Comparison of ENCODE assay signal across 9 mouse cellular contexts in the genomic region with DNA sequence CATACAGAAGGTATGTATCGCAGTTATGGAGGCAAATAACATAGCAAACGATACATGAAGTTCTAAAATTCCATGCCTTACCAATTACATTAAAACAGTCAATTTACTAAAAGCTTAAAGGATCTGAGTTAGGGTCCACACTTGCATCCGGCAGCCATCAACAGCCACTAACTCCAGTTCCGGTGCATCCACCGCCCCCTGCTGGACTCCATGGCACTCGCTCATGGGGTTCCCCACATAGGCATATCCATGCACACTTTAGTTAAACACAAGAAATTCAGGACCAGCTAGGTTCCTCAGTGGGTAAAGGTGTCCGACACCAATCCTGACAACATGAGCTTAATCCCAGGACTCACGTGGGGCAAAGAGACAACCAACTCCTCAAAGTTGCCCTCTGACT. TPM values are rescaled to one million over a fixed set of nuclear protein-coding genes. Genes with fewer than 3 reads are reported as not detected.
DNase-seq lines count a peak whose midpoint lies in the region; ATAC-seq and TF ChIP-seq lines count a peak whose summit lies in the region.
"Had no signal": no experiment of that assay in that cellular context is flagged by ENCODE, and none has a peak within 500 bp of the region (broad histone marks: within the 10 kb centered on the region; RNA-seq: fewer than 3 reads in every experiment).

No protein-coding gene starts in this region.

- H3K27ac ChIP-seq in forebrain, embryonic 14.5 days (ENCODE audit: low read depth, low read length): no peak overlapping the region
- no peak overlapping the region for H3K27ac ChIP-seq in limb, embryonic 11.5 days (replicated peaks; ENCODE audit: low read depth, low read length)
- H3K27ac ChIP-seq in small intestine, adult 2 months (ENCODE audit: insufficient read depth, low read depth, low read length): no peak overlapping the region
- H3K27ac ChIP-seq: midbrain, embryonic 12.5 days had no signal

- H3K9ac ChIP-seq in forebrain, embryonic 14.5 days (ENCODE audit: low read length): no peak overlapping the region
- no peak overlapping the region for H3K9ac ChIP-seq in limb, embryonic 11.5 days (ENCODE audit: low read length)
- H3K9ac ChIP-seq: midbrain, embryonic 12.5 days had no signal

- TF ChIP-seq POLR2A in small intestine, adult 2 months (IDR thresholded peaks at IDR 0.05; ENCODE audit: low read depth, low read length): no peak

- peak; percentile 72 for TF ChIP-seq CTCF in small intestine, adult 2 months (IDR thresholded peaks at IDR 0.05; ENCODE audit: extremely low read depth, insufficient read length, insufficient replicate concordance, low read depth, low read length)

- WGBS in forebrain, embryonic 14.5 days: 51% methylated on average over 8 of the region's 8 CpGs
- WGBS in limb, embryonic 11.5 days: 54% methylated on average over 8 of the region's 8 CpGs
- 73% methylated on average over 8 of the region's 8 CpGs for WGBS in small intestine, adult 2 months

- no peak overlapping the region for H3K4me2 ChIP-seq in forebrain, embryonic 14.5 days (ENCODE audit: low read length)
- H3K4me2 ChIP-seq in limb, embryonic 11.5 days (ENCODE audit: low read depth, severe bottlenecking): no peak overlapping the region
- H3K4me2 ChIP-seq: midbrain, embryonic 12.5 days had no signal

- H3K9me3 ChIP-seq in forebrain, embryonic 14.5 days (replicated peaks; ENCODE audit: control insufficient read depth, low read length): no peaks in the 10 kb centered on the region
- no peaks in the 10 kb centered on the region for H3K9me3 ChIP-seq in limb, embryonic 11.5 days (ENCODE audit: control insufficient read depth, low read length)
- H3K9me3 ChIP-seq: midbrain, embryonic 12.5 days had no signal

- no peaks in the 10 kb centered on the region for H3K4me1 ChIP-seq in forebrain, embryonic 14.5 days (ENCODE audit: control insufficient read depth, insufficient read depth, low read length)
- H3K4me1 ChIP-seq in limb, embryonic 11.5 days (ENCODE audit: control insufficient read depth, insufficient read depth, low read length): no peaks in the 10 kb centered on the region
- peaks cover 11% of the 10 kb centered on the region; the same call in 1 of the 2 replicates for H3K4me1 ChIP-seq in small intestine, adult 2 months (ENCODE audit: control insufficient read depth, insufficient read depth, insufficient read length, low read length)

- peak; percentile 72 for DNase-seq in CD4-positive, CD25-positive, alpha-beta regulatory T cell, adult 2 months (ENCODE audit: low read depth, low spot score)
- peak; percentile 30 to 37 for DNase-seq in left cerebral cortex, postnatal 14 days (ENCODE audit: low spot score in 2 of 2)
- DNase-seq in left cerebral cortex, adult 11 months (ENCODE audit: low spot score): no peak
- DNase-seq in adrenal gland, adult 18-20 months (ENCODE audit: low spot score in 2 of 2): peak; percentile 44 to 58
- peak; percentile 60 for DNase-seq in forebrain, embryonic 14.5 days (ENCODE audit: low spot score)
- DNase-seq in limb, embryonic 11.5 days (ENCODE audit: low spot score): peak; percentile 79

- H3K27me3 ChIP-seq in forebrain, embryonic 14.5 days (replicated peaks; ENCODE audit: control insufficient read depth, insufficient read depth, low read length): no peaks in the 10 kb centered on the region
- no peaks in the 10 kb centered on the region for H3K27me3 ChIP-seq in limb, embryonic 11.5 days (ENCODE audit: control insufficient read depth, insufficient read depth, low read length)
- no peaks in the 10 kb centered on the region for H3K27me3 ChIP-seq in small intestine, adult 2 months (ENCODE audit: control insufficient read depth, insufficient read depth, low read length)
- H3K27me3 ChIP-seq: midbrain, embryonic 12.5 days had no signal

- no peak for ATAC-seq in CD4-positive, CD25-positive, alpha-beta regulatory T cell, adult 4 months
- ATAC-seq in forebrain, embryonic 14.5 days: peak; percentile 67
- ATAC-seq in limb, embryonic 11.5 days (ENCODE audit: insufficient number of reproducible peaks, low FRiP score, low TSS enrichment, low read depth): no peak

- no peaks in the 10 kb centered on the region for H3K36me3 ChIP-seq in forebrain, embryonic 14.5 days (ENCODE audit: control insufficient read depth, insufficient read depth, low read length)
- no peaks in the 10 kb centered on the region for H3K36me3 ChIP-seq in limb, embryonic 11.5 days (ENCODE audit: control insufficient read depth, insufficient read depth, low read length)
- H3K36me3 ChIP-seq in small intestine, adult 2 months (ENCODE audit: control insufficient read depth, insufficient read depth, low read length): 0 out of 2 replicates have a peak, but pooled peaks cover 2% of the 10 kb centered on the region
- H3K36me3 ChIP-seq: midbrain, embryonic 12.5 days had no signal

- intact Hi-C loops in left cerebral cortex, postnatal 14 days (cut with DNase I): no loop called here

- no peak overlapping the region for H3K4me3 ChIP-seq in forebrain, embryonic 14.5 days (ENCODE audit: low read depth, low read length)
- H3K4me3 ChIP-seq in limb, embryonic 11.5 days (ENCODE audit: low read depth, low read length): no peak overlapping the region
- H3K4me3 ChIP-seq in small intestine, adult 2 months (ENCODE audit: low read depth, low read length): no peak overlapping the region
- H3K4me3 ChIP-seq: midbrain, embryonic 12.5 days had no signal

RNA-seq across cellular contexts. Expression of gene Baz2b, which starts 9.0 kb away (rescaled TPM):
- polyA plus RNA-seq in CD4-positive, CD25-positive, alpha-beta regulatory T cell, adult 4 months (2017; shearing (Covaris generic)): 10 to 100 TPM; 30.7 to 38.0 TPM
- 10 to 100 TPM; 51.0 to 52.2 TPM for total RNA-seq in left cerebral cortex, postnatal 14 days (2021)
- 10 to 100 TPM; 50.9 to 78.3 TPM for total RNA-seq in adrenal gland, adult 18-20 months (2021)
- 40.4 and 61.9 TPM in 2 replicates for polyA plus RNA-seq in forebrain, embryonic 14.5 days (2014; fragmentation: Nextera tagmentation; extraction: Ambion mirVana)
- 64.2 and 66.0 TPM in 2 replicates for polyA plus RNA-seq in limb, embryonic 11.5 days (2014; fragmentation: Nextera tagmentation; extraction: Ambion mirVana)
- 4.0 and 9.9 TPM in 2 replicates for polyA plus RNA-seq in small intestine, adult 2 months (2012; rRNA removed)

RNA-seq across cellular contexts. Expression of gene March7, which starts 9.0 kb away (rescaled TPM):
- 100 to 1,000 TPM; 101 to 104 TPM for polyA plus RNA-seq in CD4-positive, CD25-positive, alpha-beta regulatory T cell, adult 4 months (2017; shearing (Covaris generic))
- total RNA-seq in left cerebral cortex, postnatal 14 days (2021): 10 to 100 TPM; 60.8 to 63.0 TPM
- 10 to 100 TPM; 36.3 to 43.9 TPM for total RNA-seq in adrenal gland, adult 18-20 months (2021)
- 94.9 and 98.0 TPM in 2 replicates for polyA plus RNA-seq in forebrain, embryonic 14.5 days (2014; fragmentation: Nextera tagmentation; extraction: Ambion mirVana)
- 80.5 and 86.5 TPM in 2 replicates for polyA plus RNA-seq in limb, embryonic 11.5 days (2014; fragmentation: Nextera tagmentation; extraction: Ambion mirVana)
- 2.1 and 4.4 TPM in 2 replicates for polyA plus RNA-seq in small intestine, adult 2 months (2012; rRNA removed)

Comparison
In these comparisons a context has a peak if more than half of its experiments do, and no peak if none do; other contexts are left out.
1. RNA of gene March7, which starts 9.0 kb away (polyA plus RNA-seq): 101 to 104 TPM in CD4-positive, CD25-positive, alpha-beta regulatory T cell, adult 4 months, 94.9 to 98.0 TPM in forebrain, embryonic 14.5 days and 80.5 to 86.5 TPM in limb, embryonic 11.5 days; 2.1 to 4.4 TPM in small intestine, adult 2 months; every median in the first group is over 10 times any median in the second.